Mouse (Mus musculus): ENCODE measurements around the gene Robo2. TPM values are rescaled to one million over a fixed set of nuclear protein-coding genes. Genes with fewer than 3 reads are reported as not detected.

Robo2 gene
- total RNA-seq, 2 experiments from 2014 or later: 197 to 207 TPM

- no peak for DNase-seq (ENCODE audit: low spot score in 2 of 2)
- intact Hi-C loops (cut with DNase I): no loop called here
Measured at GRCm38 (mm10) chr16:73874991-73875390, 536.6 kb downstream of the Robo2 start.

GRCm38 (mm10) chr16:73873828-73874558 is 537.6 kb downstream of the Robo2 start:
- DNase-seq (ENCODE audit: low spot score in 2 of 2): no peak
- intact Hi-C loops (cut with DNase I): no loop called here

DNA sequence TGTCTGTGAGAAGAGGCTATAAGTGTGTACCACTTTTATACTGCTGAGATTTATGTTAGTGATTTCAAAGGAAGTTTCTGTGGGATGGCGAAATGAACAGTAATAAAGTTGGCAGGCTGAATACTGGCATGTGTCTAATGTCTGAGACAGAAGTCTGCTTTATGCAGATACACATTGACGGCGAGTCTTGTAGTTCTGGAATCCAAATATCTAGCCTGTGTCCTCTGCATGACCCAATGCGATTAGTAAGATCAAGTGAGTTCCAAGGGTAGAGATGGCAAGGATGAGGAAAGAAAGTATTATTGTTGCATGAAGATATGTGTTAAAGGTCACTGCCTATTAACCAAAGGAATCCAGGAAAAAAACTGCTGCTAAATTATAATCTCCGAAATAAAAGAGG is 541.3 kb downstream of the Robo2 start:
- intact Hi-C loops (cut with DNase I): no loop called here
- DNase-seq (ENCODE audit: low spot score in 2 of 2): no peak

DNA sequence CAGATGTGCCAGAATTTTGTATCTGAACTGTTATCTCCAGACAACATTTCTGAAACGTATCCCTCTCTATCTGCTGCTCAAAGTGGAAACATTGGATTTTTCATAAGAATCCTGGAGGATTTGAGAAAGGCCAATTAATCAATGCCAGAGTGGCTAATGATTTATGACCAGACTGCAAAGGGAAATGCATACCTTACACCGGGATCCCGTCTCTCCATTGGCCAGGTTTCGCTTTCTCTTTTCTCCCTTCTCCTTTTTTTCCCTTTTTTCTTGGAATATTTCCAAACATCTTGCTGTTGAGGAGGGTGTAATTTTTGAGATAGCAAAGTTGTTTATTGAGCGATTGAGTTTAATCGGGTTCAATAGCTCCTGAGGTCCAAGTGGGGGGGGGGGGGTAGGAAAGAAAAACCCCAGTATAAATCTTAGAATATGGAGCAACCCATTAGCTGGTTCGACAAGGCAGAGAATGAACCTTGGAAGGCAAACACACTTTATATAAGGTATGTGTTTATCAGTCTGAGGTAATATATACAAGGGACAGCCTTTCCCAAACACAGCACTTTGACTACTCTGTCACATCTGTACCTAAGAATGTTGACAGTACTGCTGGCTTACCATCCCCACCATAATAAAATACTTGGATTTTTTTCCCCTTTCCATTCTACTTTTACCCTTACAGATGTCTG is 542.0 kb downstream of the Robo2 start:
- intact Hi-C loops (cut with DNase I): no loop called here
- DNase-seq (ENCODE audit: low spot score in 2 of 2): no peak

DNA sequence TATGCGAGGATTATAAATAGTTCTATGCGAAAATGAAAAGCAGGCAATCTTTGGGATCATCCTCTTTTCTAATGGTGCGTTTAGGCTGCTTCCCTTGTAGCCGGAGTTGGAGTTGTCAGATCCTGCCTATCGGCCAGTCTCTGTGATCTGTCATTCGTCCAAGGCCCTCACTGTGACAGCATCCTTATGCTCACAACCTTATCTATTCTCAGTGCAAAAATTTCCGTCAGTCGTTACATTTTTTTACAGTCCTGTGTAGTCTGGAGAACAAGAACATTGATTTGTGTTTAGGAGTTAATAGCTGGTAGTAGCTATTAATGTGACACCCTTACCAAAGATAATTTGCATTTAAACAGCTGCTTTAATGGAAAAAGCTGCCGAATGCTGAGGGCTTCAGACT is 547.0 kb downstream of the Robo2 start:
- no peak for DNase-seq (ENCODE audit: low spot score in 2 of 2)
- intact Hi-C loops (cut with DNase I): no loop called here

- DNase-seq (ENCODE audit: low spot score in 2 of 2): no peak
- intact Hi-C loops (cut with DNase I): no loop called here
Measured at GRCm38 (mm10) chr16:73863748-73864147, 547.9 kb downstream of the Robo2 start.

GRCm38 (mm10) chr16:73858717-73859116 is 552.9 kb downstream of the Robo2 start:
- DNase-seq (ENCODE audit: low spot score in 2 of 2): no peak
- intact Hi-C loops (cut with DNase I): no loop called here

DNA sequence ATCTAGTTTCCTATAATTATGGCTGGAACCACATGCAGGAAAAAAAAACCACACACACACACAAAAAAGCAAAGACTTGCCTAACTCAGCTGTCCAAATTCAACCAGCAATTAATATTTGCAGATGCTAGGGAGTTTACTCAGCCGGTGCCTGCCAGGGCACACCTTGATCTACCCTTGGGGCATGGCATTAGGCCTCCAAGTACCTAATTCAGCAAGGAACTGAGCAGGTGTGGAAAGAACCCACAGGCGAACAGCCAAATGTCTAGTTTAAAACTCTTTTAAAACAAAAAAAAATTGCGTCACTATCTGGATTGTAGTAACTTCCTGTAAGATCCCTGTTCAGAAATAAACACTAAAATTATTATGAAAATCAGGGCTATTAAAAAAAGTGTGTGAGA is 555.8 kb downstream of the Robo2 start:
- DNase-seq (ENCODE audit: low spot score in 2 of 2): no peak
- intact Hi-C loops (cut with DNase I): no loop called here

Small RNAs within 50 kb of the gene (microRNA-seq; reads per million reads assigned to microRNA genes)
- 0 reads per million in 2 experiments for gene Gm24272
- gene Mir691: 0 reads per million in 2 experiments

Measured in left cerebral cortex, postnatal 14 days (tissue).